Mouse (Mus musculus) limb, embryonic 15.5 days (tissue): ENCODE results near the gene Tmem259. TPM values are rescaled to one million over a fixed set of nuclear protein-coding genes. Genes with fewer than 3 reads are reported as not detected.
A peak's percentile ranks its signal among the peaks of the same experiment; 100 is the strongest.

Source experiments
- ATAC-seq: fragments of 200-750 bp; cut with Nextera tagmentation; 2 replicates; pipeline ENCODE4 v1.8.0; 2017; ENCODE audit warnings: low read depth, moderate TSS enrichment; ENCODE audit not compliant: insufficient number of reproducible peaks, low FRiP score, low TSS enrichment
- H3K27ac ChIP-seq: fragments of 300-500 bp; sonication (generic); 2 replicates; pipeline ENCODE4 v1.5.1; 2015; ENCODE audit warnings: moderate library complexity, mild to moderate bottlenecking, inconsistent platforms
- H3K27me3 ChIP-seq: fragments of 300-500 bp; sonication (generic); 2 replicates; pipeline ENCODE4 v1.6.1; 2015; ENCODE audit warnings: inconsistent platforms
- H3K36me3 ChIP-seq: fragments of 300-500 bp; sonication (generic); 2 replicates; pipeline ENCODE4 v1.6.1; 2015; ENCODE audit warnings: inconsistent platforms
- H3K4me1 ChIP-seq: fragments of 300-500 bp; sonication (generic); 2 replicates; pipeline ENCODE4 v1.6.1; 2015; ENCODE audit warnings: inconsistent platforms
- H3K4me2 ChIP-seq: fragments of 300-500 bp; sonication (generic); 2 replicates; pipeline ENCODE4 v1.6.1; 2015; ENCODE audit warnings: mild to moderate bottlenecking, inconsistent platforms
- H3K4me3 ChIP-seq: fragments of 300-500 bp; sonication (generic); 2 replicates; pipeline ENCODE4 v1.5.1; 2015; ENCODE audit warnings: mild to moderate bottlenecking, inconsistent platforms
- H3K9ac ChIP-seq: fragments of 300-500 bp; sonication (generic); 2 replicates; pipeline ENCODE4 v1.6.1; 2015; ENCODE audit warnings: inconsistent platforms
- H3K9me3 ChIP-seq: fragments of 300-500 bp; sonication (generic); 2 replicates; pipeline ENCODE4 v1.6.1; 2016; ENCODE audit warnings: inconsistent platforms
- WGBS: fragments of 180-500 bp; shearing (Covaris S2); methylation state at CpG from one replicate; pipeline ENCODE4 v1.1.7; 2015; 5-methylcytosine and 5-hydroxymethylcytosine counted together
- polyA plus RNA-seq: library from polyadenylated mRNA; unstranded; fragments of >200 nt; fragmentation: Nextera tagmentation; extraction: Ambion mirVana; gene quantifications from 2 replicates; pipeline ENCODE4 v1.2.1, GENCODE M21; 2015

Tmem259 gene
- polyA plus RNA-seq: 19.3 and 20.1 TPM in 2 replicates

DNA sequence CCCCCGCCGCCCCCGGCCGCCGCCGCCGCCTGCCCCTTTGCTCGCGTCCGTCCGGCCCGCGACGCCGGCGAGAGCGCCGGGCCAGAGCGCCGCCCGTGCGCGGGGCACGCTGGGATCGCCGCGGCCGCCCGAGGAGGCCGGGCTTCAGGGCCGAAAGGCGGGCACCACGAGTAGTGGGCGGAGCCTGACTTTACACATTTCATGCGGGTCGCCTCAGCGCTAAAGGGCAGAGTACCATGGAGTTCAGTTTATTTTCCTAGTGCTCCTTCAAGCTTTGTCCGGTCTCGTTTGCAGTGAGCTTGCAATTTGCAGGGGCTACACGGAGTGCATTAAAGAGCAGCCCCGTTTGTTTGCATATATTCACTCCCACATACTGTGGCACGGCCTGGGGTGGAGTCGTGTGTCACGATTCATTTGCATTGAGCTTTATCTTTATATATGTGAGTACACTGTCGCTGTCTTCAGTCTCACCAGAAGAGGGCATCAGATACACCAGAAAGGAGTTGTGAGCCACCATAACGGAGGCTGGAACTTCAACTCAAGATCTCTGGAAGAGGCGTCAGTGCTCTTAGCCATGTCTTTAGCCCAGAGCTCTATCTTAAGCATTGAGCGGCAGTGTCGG lies at the start of gene Tmem259:
Gene Tmem259, minus strand, starts transcription at position 136 of the 622 bp plus-strand sequence.
- Histone ChIP-seq H3K4me2 (peak within 1 kb of the TSS; percentile 92), H3K4me1 (peaks cover 59% of the 10 kb centered on the region), H3K36me3 (peaks cover 10% of the 10 kb centered on the region), H3K27ac (peak within 1 kb of the TSS; percentile 99), H3K9ac (peak within 1 kb of the TSS; percentile 91), H3K4me3 (peak within 1 kb of the TSS; percentile 81), H3K27me3 (no peaks in the 10 kb centered on the region), H3K9me3 (no peaks in the 10 kb centered on the region)
- WGBS: under 1% methylated on average over 46 of the region's 49 CpGs
- peak; percentile 75 for ATAC-seq

DNA sequence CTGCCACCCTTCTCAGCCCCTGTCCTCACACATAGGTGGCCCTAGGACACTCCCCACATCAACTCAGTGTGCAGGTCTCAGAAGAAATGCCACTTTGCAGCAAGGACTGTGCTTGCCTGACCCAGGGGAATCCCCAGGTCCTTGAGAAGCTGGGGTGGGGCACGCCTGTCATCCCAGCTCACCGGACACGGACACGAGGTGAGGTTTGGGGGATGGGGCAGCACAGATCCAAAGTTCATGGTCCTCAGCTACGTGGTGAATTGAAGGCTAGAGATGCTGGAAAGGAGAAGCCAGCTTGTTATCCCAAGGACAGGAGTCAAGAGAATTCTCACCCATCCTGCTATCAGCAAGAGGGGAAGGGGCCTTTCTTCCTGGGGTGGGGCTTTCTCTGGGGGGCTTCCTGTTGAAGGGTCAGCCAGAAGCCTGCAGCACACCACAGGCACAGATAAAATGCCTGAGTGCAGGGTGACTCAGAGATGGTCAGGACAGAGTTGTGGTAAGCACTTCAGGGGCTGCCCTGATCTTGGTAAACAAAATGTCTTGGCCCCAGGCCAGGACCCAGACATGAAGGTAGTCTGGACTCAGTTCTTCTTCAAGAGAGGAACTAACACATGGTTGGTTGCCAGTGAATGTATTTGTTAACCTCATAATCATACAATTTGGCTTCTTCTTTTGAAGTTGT lies 48.8 kb upstream of the Tmem259 start:
- H3K27me3 ChIP-seq: no peaks in the 10 kb centered on the region
- peaks cover 35% of the 10 kb centered on the region for H3K36me3 ChIP-seq
- no peak for ATAC-seq
- WGBS: 62% methylated on average over 5 of the region's 5 CpGs
- no peaks in the 10 kb centered on the region for H3K9me3 ChIP-seq
- no peak overlapping the region; the same call in 1 of the 2 replicates for H3K27ac ChIP-seq
- H3K4me1 ChIP-seq: peaks cover 8% of the 10 kb centered on the region
- H3K9ac ChIP-seq: no peak overlapping the region; the same call in 1 of the 2 replicates
- H3K4me2 ChIP-seq: no peak overlapping the region
- no peak overlapping the region for H3K4me3 ChIP-seq

DNA sequence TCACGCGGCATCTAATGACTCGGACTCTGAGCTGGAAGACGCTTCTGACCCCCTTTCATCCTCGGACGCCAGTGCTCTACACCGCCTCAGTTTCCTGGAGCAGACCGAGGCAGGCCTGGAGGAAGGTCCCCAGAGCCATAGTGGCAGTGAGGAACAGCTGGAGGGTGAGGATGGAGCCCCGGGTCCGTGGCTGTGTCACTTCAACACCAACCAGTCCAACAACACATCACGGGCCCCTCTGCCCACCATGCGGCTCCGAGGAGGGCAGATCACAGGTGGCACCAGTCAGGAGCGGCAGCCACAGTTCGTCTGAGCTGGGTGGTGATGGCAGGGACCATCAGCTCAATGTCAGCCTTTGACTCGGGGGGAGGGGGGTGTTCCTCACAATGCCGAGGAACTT lies 46.6 kb upstream of the Tmem259 start:
- no peak for ATAC-seq
- H3K4me3 ChIP-seq: no peak overlapping the region
- no peak overlapping the region for H3K4me2 ChIP-seq
- no peaks in the 10 kb centered on the region for H3K9me3 ChIP-seq
- no peak overlapping the region for H3K9ac ChIP-seq
- no peaks in the 10 kb centered on the region for H3K27me3 ChIP-seq
- H3K4me1 ChIP-seq: peaks cover 4% of the 10 kb centered on the region
- WGBS: 84% methylated on average over 17 of the region's 17 CpGs
- no peak overlapping the region for H3K27ac ChIP-seq
- H3K36me3 ChIP-seq: peaks cover 13% of the 10 kb centered on the region

DNA sequence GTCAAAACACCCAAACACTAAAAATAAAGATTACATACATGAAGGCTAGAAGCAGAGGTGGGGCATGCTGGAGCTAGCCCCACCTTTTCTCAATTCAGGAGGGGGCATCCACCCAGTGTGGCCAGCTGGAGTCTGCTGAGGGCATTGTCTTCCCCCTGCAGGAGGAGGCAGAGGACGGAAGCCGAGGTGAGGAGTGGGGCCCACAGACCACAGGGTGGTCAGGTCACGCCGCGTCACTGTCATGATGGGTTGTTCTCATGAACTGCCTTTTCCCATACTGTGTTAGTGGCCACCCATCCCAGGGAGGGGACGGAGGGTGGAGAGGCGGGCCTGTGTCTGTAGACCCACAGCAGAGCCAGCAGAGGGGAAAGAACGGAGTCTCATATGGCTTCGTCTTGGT lies 46.1 kb upstream of the Tmem259 start:
- no peaks in the 10 kb centered on the region for H3K27me3 ChIP-seq
- ATAC-seq: no peak
- H3K4me3 ChIP-seq: no peak overlapping the region
- 88% methylated on average over 9 of the region's 9 CpGs for WGBS
- H3K4me2 ChIP-seq: no peak overlapping the region
- no peaks in the 10 kb centered on the region for H3K9me3 ChIP-seq
- H3K27ac ChIP-seq: no peak overlapping the region
- H3K36me3 ChIP-seq: peaks cover 7% of the 10 kb centered on the region
- no peak overlapping the region for H3K9ac ChIP-seq
- H3K4me1 ChIP-seq: peaks cover 4% of the 10 kb centered on the region

DNA sequence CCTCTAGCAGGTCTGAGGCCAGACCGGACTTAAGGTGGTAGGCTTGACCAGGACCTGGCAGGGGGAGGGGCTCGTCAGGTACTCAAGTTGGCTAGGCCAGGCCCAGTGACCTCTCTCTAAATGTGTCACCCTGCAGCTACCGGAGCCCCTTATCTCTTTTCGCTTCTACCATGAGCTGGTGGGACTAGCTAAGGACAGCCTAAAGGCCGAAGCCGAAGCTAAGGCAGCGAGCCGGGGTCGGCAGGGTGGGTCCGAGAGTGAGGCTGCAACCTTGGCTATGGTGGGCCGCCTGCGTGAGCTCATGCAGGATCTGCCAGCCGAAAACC lies 44.4 kb upstream of the Tmem259 start:
- Histone ChIP-seq H3K27me3 (no peaks in the 10 kb centered on the region), H3K9me3 (no peaks in the 10 kb centered on the region), H3K4me3 (no peak overlapping the region), H3K36me3 (no peaks in the 10 kb centered on the region), H3K9ac (no peak overlapping the region), H3K27ac (no peak overlapping the region), H3K4me2 (no peak overlapping the region), H3K4me1 (peaks cover 8% of the 10 kb centered on the region; the same call in 1 of the 2 replicates)
- 93% methylated on average over 13 of the region's 13 CpGs for WGBS
- ATAC-seq: no peak

DNA sequence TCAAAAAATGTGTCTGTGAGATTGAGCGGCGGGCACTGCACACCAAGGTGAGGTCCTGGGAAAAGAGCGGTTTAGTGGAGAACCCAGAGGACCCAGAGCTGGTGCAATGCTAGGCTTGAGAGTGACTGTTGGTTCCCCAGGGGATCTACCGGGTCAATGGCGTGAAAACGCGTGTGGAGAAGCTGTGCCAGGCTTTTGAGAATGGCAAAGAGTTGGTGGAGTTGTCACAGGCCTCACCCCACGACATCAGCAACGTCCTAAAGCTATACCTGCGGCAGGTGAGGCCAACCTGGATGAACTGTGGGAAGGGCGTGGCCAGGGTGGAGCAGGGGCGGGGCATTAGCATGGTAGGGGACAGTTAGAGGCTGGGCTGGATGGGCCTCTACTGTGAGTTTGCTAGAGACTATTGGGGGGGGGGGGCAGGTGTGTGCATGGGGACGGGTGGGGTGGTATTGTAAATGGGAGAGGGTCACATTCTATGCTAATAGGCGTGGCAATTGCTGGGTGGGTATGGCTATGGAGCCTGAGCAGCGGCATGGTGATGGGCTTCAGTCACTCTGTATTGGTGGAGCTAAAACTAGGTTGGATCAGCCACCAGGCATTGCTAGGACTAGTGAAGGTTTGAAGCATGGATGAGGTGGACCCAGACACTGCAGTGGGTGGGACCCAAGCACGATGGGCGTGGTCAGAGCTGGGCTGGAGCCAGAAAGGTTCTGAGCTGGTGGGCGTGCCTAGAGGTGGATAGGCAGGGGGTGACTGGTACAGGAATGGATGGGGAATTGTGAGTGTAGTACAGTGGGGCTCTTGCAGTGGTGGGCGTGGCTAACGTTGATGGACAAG lies 43.8 kb upstream of the Tmem259 start:
- 71% methylated on average over 20 of the region's 20 CpGs for WGBS
- 0 out of 2 replicates have a peak, but pooled peaks have one; percentile 15 for ATAC-seq
- Histone ChIP-seq H3K4me3 (no peak overlapping the region), H3K4me1 (peaks cover 8% of the 10 kb centered on the region; the same call in 1 of the 2 replicates), H3K9ac (no peak overlapping the region), H3K27ac (no peak overlapping the region), H3K9me3 (no peaks in the 10 kb centered on the region), H3K4me2 (no peak overlapping the region), H3K27me3 (no peaks in the 10 kb centered on the region), H3K36me3 (no peaks in the 10 kb centered on the region)

DNA sequence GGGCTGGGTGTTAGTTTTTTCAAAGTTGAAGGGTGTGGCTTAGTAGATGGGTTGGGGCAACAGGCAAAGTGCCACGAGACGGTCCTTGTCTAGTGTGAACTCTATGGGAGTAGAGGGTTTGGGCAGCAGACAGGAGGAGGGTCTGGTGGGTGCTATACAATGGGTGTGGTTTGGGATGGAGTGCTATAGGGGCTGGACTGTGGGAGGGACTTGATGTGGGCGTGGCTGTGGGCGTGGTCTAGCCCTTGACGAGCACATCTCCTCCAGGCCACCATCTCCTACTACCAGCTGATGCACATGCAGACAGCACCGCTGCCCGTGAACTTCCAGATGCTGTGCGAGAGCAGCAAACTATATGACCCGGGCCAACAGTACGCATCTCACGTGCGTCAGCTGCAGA lies 41.8 kb upstream of the Tmem259 start:
- H3K36me3 ChIP-seq: no peaks in the 10 kb centered on the region
- H3K4me1 ChIP-seq: peaks cover 8% of the 10 kb centered on the region; the same call in 1 of the 2 replicates
- no peaks in the 10 kb centered on the region for H3K27me3 ChIP-seq
- no peak for ATAC-seq
- H3K27ac ChIP-seq: no peak overlapping the region
- H3K9me3 ChIP-seq: no peaks in the 10 kb centered on the region
- no peak overlapping the region for H3K4me2 ChIP-seq
- 55% methylated on average over 12 of the region's 12 CpGs for WGBS
- H3K4me3 ChIP-seq: no peak overlapping the region
- no peak overlapping the region for H3K9ac ChIP-seq

DNA sequence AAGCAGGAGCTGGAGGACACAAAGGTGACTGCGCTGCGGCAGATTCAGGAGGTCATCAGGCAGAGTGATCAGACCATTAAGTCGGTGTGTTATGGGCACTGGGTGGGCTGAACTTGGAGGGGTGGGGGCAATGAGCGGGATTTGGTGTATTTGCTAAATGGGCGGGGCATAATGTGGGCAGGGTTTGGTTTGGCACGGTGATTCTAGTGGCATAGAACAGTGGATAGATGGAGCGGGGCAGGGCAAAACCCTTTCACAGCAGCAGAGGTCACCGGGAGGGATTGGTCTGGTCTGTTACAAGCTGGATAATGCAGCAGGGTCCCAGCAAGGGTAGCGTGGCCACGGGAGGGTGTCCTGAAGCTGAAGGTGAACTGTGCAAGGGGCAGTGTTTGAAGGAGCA lies 41.3 kb upstream of the Tmem259 start:
- 76% methylated on average over 10 of the region's 10 CpGs for WGBS
- no peaks in the 10 kb centered on the region for H3K27me3 ChIP-seq
- peaks cover 10% of the 10 kb centered on the region for H3K4me1 ChIP-seq
- H3K4me2 ChIP-seq: no peak overlapping the region
- H3K9ac ChIP-seq: no peak overlapping the region
- no peak overlapping the region for H3K4me3 ChIP-seq
- no peak overlapping the region for H3K27ac ChIP-seq
- H3K9me3 ChIP-seq: no peaks in the 10 kb centered on the region
- H3K36me3 ChIP-seq: no peaks in the 10 kb centered on the region
- no peak for ATAC-seq

DNA sequence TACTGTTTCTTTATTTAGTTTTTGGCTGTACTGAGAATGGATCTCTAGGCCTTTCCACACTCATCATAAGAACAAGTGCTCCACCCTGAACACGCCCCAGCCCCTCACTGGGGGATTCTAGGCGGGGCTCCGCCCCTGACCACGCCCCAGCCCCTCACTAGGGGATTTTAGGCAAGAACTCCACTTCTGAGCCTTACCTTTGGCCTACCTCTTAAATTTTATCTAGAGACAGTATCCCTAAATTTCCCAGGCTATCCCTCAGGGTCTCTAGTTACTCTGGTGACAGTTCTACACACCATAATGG lies 40.9 kb upstream of the Tmem259 start:
- Histone ChIP-seq H3K4me2 (no peak overlapping the region), H3K9ac (no peak overlapping the region), H3K4me3 (no peak overlapping the region), H3K9me3 (no peaks in the 10 kb centered on the region), H3K36me3 (no peaks in the 10 kb centered on the region), H3K27ac (no peak overlapping the region), H3K27me3 (no peaks in the 10 kb centered on the region), H3K4me1 (peaks cover 14% of the 10 kb centered on the region)
- no peak for ATAC-seq
- WGBS: 51% methylated on average over 4 of the region's 4 CpGs

DNA sequence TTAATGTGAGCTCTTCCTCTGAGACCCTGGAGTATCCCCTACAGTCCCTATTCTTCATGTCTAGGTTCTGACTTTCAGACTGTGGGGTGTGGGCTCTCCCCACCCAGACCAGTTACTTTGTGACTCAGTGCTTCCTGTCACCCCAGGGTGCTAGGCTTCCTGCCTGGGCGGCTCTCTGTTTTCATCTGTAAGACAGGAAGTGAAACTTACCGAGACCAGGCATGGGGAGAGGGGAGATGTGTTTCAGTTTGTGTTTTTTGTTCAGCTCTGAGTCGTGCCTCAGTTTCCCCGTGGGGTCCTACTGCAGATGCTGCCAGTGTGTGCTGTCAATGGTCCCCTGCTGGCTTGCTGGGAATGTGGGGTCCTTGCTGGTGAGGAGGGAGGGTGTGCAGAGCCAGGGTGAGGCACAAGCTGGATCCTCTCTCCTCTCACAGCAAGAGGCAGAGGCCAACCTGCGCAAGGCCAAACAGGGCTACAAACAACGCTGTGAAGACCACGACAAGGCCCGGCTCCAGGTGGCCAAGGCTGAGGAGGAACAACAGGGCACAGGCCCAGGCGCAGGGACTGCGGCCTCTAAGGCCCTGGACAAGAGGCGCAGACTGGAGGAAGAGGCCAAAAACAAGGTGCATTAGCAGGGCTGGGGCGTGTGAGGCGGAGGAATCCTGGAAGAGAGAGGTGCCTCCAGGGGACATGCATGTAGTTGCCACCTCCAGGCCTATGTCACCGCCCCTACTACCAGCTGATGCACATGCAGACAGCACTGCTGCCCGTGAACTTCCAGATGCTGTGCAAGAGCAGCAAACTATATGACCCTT lies 40.3 kb upstream of the Tmem259 start:
- no peaks in the 10 kb centered on the region; the same call in 1 of the 2 replicates for H3K27me3 ChIP-seq
- H3K27ac ChIP-seq: no peak overlapping the region
- no peak overlapping the region for H3K4me3 ChIP-seq
- ATAC-seq: no peak
- 71% methylated on average over 15 of the region's 15 CpGs for WGBS
- H3K4me2 ChIP-seq: no peak overlapping the region
- peaks cover 20% of the 10 kb centered on the region for H3K4me1 ChIP-seq
- no peaks in the 10 kb centered on the region for H3K36me3 ChIP-seq
- no peaks in the 10 kb centered on the region for H3K9me3 ChIP-seq
- H3K9ac ChIP-seq: no peak overlapping the region

DNA sequence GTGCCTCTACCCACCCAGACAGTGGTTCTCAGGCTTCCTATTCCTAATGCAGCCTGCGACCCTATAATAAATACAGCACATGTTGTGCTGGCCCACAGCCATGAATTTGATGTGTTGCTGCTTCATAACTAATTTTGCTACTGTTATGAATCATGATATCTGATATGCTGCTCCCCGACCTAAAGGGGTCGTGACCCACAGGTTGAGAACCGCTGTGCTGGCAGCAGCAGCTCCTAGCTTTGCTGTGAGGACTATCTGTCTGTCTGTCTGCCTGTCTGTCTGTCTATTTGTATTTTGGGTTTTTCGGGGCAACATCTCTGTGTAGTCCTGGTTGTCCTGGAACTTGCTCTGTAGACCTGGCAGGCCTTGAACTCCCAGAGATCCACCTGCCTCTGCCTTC lies 39.6 kb upstream of the Tmem259 start:
- ATAC-seq: no peak
- H3K36me3 ChIP-seq: no peaks in the 10 kb centered on the region
- no peaks in the 10 kb centered on the region; the same call in 1 of the 2 replicates for H3K27me3 ChIP-seq

More for the DNA sequence above, 39.6 kb upstream of the Tmem259 start:
- Histone ChIP-seq H3K4me2 (no peak overlapping the region), H3K27ac (0 out of 2 replicates have a peak overlapping the region, but pooled peaks have one; percentile 1), H3K4me1 (peaks cover 27% of the 10 kb centered on the region), H3K4me3 (no peak overlapping the region), H3K9ac (no peak overlapping the region), H3K9me3 (no peaks in the 10 kb centered on the region)
- WGBS: 83% methylated on average over 5 of the region's 5 CpGs
